Mouse (Mus musculus): Measurements from ENCODE around the gene Hrh2. TPM values are rescaled to one million over a fixed set of nuclear protein-coding genes. Genes with fewer than 3 reads are reported as not detected.

Gene Hrh2
- polyA plus RNA-seq (2012; rRNA removed) = 0.40 and 0.54 TPM in 2 replicates

DNA sequence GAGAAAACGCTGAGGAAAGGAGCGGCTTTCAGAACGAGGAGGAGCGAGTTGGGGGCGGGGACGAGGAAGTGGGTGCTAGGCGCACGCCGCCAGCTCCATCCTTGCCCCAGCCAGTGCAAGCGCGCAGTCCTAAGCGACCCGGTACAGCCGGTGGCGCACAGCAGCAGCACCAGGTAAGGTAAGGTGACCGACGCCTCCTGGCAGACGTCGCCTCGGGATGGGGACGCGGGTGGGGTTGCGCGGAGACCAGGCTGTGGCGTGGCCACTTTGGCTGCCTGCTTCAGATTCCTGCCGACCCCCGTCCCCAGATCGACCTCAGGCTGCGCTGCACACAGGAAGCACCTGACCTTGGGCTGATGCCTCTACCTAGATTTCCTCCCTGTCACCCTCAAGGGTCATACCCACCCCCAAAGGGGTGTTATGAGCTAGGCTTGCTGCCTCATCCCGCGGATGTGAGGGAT lies at the start of gene Hrh2:
Gene Hrh2, plus strand, starts transcription at position 109 of the 461 bp plus-strand sequence.
- DNase-seq (ENCODE audit: low spot score) = no peak

- DNase-seq (ENCODE audit: low spot score) = no peak
Measured at GRCm38 (mm10) chr13:54143788-54144187, 48.1 kb upstream of the Hrh2 start.

DNA sequence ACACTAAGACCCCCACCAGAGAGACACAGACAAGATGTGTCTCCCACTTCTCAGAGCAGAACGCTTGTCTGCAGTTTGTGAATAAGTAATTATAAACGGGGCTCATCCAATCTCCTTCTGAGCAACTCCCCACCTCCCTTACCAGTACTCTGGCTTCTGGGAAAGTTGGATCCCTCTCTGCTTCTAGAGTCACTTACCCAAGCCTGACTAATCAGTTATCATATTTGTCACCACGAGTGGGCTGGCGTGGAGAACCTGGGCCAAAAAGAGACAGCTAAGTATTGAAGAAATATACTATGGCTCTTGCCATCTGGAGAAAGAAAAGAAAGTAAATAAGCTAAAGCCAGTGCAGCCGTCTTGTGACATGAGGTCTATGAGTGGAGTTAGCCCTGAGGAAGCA lies 47.3 kb upstream of the Hrh2 start:
- DNase-seq (ENCODE audit: low spot score) = no peak

DNA sequence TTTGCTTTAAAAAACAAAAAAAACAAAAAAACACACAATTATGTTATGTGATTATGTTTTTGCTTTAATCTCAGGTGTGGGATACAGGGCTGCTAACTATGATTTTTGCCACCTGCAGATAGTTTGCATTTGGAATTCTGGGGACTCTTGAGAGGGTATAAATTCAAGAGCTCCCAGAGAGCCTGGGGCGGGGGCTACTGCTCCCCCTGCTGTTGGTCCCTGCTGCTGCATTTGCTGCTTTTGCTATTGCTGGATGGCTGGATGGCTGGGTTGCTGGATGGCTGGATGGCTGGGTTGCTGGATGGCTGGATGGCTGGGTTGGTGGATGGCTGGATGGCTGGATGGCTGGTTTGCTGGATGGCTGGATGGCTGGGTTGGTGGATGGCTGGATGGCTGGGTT lies 44.6 kb upstream of the Hrh2 start:
- DNase-seq (ENCODE audit: low spot score) = no peak

GRCm38 (mm10) chr13:54152421-54152820 lies 39.5 kb upstream of the Hrh2 start:
- DNase-seq (ENCODE audit: low spot score) = no peak

DNA sequence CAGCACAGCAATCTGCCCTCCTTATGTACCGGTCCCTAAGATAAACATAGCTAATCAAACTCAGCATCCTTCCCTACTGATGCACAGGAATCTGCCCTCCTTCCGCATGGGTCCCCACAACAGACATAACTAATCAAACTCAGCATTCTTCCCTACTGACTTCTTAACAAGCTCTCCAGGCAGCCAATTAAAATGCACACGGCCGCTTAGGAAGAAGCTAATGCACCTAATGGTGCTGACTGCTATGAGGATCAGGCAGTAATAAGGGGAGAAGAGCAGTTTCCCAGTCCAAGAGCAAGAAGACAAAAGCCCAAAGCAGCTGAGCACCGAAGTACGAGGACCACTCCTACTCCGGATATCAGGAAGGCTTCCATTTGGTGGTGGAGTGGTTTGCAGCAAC lies 39.0 kb upstream of the Hrh2 start:
- DNase-seq (ENCODE audit: low spot score) = no peak

DNA sequence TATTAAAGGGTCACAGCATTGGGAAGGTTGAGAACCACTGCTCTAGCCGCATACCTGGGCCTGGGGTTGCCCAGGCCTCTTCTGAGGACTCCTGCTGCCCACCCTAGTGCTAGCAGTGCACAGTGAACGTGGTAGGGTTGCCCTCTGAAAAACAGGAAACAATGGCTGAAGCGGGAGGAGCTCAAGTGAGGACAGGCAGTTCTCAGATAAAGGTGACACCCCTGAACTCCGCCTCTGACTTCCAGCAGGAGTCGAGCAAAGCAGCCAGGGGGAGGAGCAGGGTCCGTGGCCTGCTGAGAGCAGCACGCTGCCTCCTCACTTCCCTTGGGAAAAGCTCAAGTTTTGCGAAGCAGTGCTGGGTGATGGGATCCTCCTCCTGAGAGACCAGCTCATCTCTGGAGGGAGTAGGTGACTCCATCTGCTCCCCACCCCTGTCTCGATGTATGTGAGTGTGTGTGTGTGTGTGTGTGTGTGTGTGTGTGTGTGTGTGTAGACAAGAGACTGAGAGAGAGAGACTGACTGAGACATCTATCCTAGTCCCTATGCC lies 38.2 kb upstream of the Hrh2 start:
- no peak for DNase-seq (ENCODE audit: low spot score)

- DNase-seq (ENCODE audit: low spot score) = no peak
Measured at GRCm38 (mm10) chr13:54155822-54156221, 36.1 kb upstream of the Hrh2 start.

DNA sequence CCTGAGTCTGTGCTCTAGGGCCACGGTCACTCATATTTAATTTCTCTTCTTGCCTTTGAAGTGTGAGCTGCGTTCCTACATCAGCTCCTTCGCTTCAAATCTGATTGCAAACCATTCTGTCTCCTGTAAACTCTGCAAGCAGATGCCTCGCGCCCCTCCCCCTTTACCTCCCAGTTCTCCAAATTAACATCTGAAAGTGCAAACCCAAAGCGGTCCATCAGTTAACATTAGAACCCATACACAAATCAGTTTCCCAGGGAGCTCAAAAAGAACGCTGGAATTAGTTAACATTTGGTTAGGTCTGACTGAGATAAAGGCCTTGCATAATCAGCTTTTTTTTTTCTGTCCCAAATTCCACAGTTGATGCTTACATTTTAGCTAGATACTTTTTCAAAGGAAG lies 32.7 kb upstream of the Hrh2 start:
- no peak for DNase-seq (ENCODE audit: low spot score)

GRCm38 (mm10) chr13:54159756-54160155 lies 32.2 kb upstream of the Hrh2 start:
- DNase-seq (ENCODE audit: low spot score) = no peak

- DNase-seq (ENCODE audit: low spot score) = no peak
Measured at GRCm38 (mm10) chr13:54160546-54160945, 31.4 kb upstream of the Hrh2 start.

DNA sequence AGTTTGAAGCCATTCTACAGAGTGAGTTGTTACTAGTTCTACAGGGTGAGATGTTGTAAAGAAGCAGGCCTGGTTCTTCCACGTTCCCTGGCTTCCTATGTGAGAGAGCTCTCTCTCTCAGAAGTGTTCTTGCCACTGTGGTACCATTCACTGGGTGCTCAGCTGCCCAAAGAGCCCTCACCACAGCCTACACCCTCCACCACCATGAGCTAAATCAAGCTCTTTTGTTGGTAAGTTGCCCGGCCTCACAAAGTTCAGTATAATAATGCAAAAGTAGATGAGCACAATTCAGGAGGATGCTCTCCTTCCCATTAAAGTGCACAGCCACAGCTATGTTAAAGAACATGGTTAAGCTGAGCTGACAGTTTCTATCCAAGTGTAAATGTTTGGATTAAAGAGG lies 30.4 kb upstream of the Hrh2 start:
- no peak for DNase-seq (ENCODE audit: low spot score)

- DNase-seq (ENCODE audit: low spot score) = no peak
Measured at GRCm38 (mm10) chr13:54163363-54163762, 28.6 kb upstream of the Hrh2 start.

DNA sequence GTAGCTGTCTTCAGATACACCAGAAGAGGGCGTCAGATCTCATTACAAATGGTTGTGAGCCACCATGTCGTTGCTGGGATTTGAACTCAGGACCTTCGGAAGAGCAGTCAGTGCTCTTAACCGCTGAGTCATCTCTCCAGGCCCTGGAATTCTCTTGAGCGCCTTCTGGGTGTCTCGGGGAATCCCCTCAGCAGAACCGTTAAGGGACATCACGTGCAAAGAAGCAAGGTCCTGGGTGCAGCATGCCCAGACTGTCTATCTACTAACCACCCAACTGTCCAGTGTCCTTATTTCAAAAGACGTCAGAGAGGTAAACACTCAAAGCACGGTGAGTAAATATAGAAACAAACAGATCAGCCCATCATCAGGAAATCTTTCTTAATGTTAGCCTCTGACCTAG lies 27.5 kb upstream of the Hrh2 start:
- DNase-seq (ENCODE audit: low spot score) = no peak

GRCm38 (mm10) chr13:54165066-54165465 lies 26.9 kb upstream of the Hrh2 start:
- DNase-seq (ENCODE audit: low spot score) = no peak

DNA sequence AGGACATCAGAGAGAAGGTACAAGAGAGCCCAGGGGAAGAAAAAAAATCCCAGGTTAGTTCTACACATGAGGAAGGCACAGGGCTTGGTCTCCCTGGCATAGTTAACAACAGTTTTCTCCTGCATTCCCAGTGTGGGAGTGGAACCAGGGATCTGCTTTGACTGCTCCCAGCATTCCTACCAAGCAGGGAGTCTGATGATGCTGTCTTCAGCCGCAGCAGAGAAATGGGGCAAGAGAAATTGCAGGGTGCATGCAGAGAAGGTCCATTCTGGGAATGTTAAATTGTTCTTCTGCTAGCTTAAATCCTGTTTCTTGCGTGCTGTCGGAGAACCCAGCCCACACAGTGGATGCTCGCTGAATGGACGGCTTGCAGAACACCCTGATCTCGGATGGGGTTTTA lies 26.2 kb upstream of the Hrh2 start:
- no peak for DNase-seq (ENCODE audit: low spot score)

DNA sequence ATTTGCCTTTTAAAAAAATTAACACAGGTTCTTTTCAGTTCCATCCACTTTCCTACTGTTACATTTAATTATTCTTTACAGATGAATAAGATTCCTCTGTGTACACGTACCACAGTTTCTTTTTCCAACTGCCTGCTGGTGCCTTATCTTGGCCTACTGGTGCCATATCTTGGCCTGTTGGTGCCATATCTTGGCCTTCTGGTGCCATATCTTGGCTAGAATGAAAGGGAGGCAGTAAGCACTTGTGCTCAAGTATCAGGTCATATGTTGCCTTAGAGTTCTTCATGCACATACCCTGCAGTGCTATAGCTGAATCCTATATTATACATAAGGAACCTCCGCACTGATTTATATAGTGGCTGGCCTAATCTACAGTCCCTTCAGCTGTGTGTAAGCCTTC lies 24.9 kb upstream of the Hrh2 start:
- no peak for DNase-seq (ENCODE audit: low spot score)

- no peak for DNase-seq (ENCODE audit: low spot score)
Measured at GRCm38 (mm10) chr13:54168675-54169074, 23.3 kb upstream of the Hrh2 start.

- DNase-seq (ENCODE audit: low spot score) = no peak
Measured at GRCm38 (mm10) chr13:54170288-54170687, 21.6 kb upstream of the Hrh2 start.

DNA sequence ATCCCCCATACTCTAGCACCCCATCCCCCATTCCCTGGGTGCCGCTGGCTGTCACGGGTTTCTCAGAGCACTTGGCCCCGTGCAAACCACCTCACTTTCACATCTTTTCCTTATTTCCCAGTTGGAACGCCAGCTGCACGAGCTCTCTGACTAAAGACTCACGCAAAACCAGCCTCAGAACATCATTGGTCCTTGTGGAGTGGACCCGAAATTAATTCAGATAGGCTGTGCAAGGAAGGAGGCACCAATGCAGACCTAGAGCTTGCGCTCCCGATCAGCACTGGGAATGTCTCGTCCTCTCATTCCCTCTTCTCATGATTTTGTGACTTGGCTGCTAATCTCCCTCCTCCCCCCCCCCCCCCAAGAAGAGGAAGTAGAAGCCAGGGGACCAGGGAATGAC lies 20.6 kb upstream of the Hrh2 start:
- DNase-seq (ENCODE audit: low spot score) = no peak

DNA sequence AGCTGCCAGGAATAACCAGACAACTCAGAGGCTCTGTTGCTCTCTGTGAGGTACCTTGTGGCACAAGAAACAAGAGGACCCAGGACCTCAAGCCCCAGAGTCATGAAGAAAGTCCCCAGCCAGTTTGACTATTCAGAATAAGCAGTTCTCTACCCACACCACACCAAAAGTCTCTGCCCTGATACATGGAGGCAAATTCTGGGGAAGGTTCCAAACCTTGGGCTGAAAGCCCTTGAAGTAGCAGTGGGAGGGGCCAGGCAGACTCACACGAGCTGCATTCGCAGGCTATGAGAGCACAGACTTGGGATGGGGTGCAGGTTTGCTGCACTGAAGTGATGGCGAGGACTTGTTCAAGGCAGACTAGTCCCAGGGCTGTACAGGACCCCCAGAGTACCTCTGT lies 20.2 kb upstream of the Hrh2 start:
- DNase-seq (ENCODE audit: low spot score) = no peak

GRCm38 (mm10) chr13:54173941-54174340 lies 18.0 kb upstream of the Hrh2 start:
- no peak for DNase-seq (ENCODE audit: low spot score)

DNA sequence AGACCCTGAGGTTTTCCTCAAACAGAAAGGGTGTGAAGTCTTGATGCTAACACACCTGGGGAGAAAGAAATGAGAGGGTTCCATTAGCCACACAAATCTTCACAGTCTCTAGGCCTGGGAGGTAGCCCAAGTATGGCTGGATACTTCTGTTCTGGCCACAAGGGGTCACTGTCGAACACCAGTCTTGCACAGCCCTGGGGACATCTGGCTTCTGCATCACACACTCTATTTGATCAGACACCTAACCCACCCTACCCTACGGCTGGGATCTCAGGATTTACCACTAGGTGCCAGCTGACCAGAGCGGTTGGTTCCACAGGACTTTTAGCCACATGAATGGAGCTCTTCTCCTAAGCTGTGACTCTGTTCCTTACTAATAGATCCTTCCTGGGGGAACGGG lies 17.2 kb upstream of the Hrh2 start:
- DNase-seq (ENCODE audit: low spot score) = no peak

- no peak for DNase-seq (ENCODE audit: low spot score)
Measured at GRCm38 (mm10) chr13:54175426-54175825, 16.5 kb upstream of the Hrh2 start.
